Mouse (Mus musculus) embryo, embryonic 9.5 days (tissue): ENCODE measurements at regions not wholly inside any gene's neighbourhood (a gene's known extent, or its start where the extent isn't known, plus 50 kb on each side); places are given as distances from the start of the nearest gene placed in this dataset.
A peak's percentile ranks its signal among the peaks of the same experiment; 100 is the strongest.

ENCODE experiments used
- DNase-seq: peaks from one replicate; pipeline ENCODE4 v3.0.0-alpha.2; 2017; ENCODE audit errors: extremely low spot score

DNA sequence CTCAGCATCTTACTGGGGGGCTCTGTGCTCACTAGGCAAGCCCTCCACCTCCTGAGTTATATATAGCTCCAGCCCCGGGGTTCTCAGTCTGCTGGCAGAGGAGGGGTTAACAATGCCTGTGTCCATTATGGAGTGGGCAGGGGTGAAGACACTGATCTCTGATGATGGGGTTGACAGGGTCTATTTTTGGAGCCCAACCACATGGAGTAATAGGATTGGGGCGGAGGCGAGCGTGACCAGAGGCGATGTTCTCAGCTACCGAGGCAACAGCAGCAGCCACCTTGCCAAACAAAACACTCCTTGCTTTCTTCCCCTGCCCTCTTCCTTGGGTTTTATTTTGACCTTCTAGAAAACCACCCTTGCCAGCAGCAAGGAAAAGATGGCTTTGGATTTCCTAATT lies 141.1 kb upstream of the Gli2 start:
- no peak for DNase-seq

GRCm38 (mm10) chr1:119191177-119191576 lies 137.8 kb upstream of the Gli2 start:
- no peak for DNase-seq

DNA sequence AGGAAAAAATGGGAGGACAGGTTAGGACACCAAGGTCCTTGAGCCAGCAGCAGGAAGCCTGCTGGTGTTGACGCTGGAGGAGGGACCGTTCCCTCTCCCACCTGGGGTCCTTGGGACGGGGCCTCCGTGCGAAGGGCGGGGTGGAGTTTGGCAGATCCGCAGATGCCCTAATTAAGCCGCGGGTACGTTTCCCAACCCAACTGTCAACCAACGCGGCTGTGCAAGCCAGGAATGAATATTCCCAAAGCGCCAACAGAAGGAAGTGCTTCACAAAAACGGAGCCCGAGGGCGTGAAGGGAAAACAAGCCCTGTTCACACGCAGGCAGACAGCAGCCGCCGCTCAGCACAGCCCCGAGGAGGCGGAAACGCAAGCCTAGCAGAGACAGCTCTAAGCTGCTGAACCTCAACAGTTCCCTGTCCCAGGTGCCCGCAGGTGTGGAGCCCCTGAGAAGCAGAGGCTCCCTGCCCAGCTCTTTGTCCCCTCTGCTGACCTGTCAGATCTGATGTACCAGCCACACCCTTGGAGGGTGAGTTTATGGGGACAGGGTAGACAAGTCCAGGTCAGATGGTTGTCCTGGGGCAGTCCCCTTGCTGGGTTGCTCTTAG lies 136.1 kb upstream of the Gli2 start:
- peak; percentile 19 for DNase-seq

DNA sequence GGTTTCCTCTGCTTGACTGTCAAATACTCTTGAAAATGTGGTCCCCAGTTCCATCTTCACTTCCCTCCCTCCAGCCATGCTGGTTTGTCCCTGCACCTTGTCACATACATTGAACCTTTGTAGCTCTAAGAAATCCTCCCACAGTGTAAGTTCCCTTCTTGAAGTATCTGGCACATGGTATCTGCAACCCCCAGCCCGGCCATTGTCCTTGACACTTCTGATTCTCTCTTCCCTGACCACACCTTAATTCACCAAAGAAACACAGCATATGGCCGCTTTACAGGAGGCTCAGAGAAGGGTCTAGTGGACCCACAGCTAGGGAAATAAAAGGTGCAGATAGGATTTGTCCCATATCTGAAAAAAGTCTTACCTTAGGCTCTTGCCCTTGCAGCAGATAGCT lies 133.9 kb upstream of the Gli2 start:
- no peak for DNase-seq

DNA sequence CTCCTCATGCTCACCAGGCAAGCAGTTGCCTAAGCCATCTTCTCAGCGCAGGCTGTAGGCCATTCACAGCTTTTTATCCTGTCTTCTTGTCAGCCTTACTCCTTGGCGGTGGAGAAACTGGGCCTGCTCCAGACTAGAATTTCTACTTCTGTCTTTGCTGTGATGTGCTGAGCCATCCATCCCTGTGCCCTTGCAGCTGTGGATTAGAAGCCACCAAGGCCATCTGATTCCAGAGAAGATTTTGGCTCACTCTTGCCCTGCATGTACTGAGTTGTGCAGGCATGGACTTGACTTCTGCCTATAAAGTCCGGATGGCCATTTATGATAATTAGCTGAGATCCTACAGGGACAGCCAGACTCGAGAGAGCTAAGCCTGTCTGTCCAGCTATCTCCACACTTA lies 133.4 kb upstream of the Gli2 start:
- no peak for DNase-seq

DNA sequence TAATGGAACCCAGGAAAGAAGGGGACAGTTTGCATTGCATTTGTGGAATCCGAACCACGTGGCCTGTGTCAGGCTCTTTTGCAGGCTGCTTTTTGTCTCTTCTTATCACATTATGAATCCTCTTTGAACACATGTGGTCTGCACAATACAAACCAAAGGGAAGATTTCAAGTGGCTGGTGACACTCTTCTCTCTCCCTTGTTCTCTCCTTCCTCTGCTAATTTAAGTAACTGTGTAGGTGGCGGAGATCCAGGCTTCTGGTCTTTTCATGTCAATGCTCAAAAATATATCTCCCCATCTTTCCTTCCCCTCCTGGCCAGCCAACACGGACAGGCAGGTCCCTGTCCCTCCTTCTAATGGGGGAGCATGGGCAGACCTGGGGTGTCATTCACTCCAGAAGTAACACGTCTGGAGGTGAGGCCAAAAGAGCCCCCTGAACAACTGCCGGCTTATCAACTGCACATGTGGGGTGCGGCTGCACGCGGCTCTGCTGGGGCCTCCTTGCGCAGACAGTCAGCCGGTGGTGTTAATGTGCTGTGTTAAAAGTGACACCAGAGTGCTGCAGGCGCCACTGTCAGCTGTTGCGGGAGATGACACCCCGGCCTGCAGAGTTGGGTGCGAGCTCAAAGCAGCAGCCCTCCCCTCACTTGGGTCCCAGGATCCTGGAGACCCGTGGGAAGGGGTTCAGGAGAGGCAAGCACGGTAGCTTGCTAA lies 130.3 kb upstream of the Gli2 start:
- DNase-seq = no peak

GRCm38 (mm10) chr1:119173030-119173756 lies 119.8 kb upstream of the Gli2 start:
- DNase-seq = no peak

DNA sequence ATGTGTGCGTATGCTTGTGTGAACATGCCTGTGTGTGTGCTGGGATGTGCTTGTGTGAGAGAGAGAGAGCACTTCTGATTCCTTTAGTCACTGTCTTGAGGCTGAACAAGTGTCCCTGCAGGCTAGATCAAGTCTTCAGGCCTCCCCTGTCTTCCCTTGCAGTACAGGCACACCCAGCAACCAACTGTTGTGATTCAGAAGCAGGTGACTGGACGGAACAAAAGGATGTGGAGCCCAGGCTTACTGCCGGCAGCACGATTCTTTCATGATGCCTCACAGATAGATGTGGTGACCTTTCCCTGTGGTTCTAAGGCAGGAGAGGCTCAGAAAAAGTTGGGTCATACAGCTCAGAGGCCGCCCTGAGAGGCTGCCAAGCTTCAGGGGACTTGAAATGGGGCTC lies 114.0 kb upstream of the Gli2 start:
- no peak for DNase-seq

- no peak for DNase-seq
Observed at GRCm38 (mm10) chr1:119166286-119166685, 112.9 kb upstream of the Gli2 start.

DNA sequence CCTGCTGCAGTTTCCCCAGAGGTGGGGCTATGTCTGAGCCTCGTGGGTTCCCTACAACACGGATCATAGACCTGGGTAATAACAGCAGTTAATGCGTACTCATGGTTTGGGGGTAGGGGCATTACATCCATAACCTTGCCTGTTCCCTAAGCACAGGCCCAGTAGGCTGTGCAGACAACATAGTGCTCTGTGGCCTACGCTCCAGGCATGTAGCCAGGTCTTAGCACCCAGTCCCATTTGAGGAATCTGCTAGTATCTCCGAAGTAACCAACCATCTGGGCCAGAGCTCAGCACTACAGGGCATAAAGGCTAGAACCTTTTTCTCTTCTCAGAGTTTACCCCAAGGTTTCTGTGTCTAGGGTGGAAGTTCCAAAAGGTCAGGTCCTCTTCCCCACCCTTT lies 111.4 kb upstream of the Gli2 start:
- no peak for DNase-seq

DNA sequence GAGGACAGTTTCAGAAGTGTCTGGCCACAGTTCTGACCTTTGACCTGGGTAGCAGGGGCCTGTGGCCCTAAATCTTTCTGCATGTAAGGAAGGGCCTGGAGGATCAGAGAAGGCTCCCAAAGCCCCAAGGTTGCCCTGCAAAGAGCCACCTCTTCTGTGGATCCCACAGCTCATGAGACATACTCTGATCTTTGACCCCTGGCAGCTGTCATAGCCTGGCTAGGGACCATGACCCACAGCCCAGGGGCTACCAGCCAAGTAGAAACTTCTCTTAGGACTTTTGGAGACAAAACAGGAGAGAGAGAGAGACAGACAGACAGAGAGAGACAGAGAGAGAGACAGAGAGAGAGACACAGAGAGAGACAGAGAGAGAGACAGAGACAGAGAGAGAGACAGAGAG lies 110.4 kb upstream of the Gli2 start:
- DNase-seq = no peak

- no peak for DNase-seq
Observed at GRCm38 (mm10) chr1:119163114-119163740, 109.8 kb upstream of the Gli2 start.

DNA sequence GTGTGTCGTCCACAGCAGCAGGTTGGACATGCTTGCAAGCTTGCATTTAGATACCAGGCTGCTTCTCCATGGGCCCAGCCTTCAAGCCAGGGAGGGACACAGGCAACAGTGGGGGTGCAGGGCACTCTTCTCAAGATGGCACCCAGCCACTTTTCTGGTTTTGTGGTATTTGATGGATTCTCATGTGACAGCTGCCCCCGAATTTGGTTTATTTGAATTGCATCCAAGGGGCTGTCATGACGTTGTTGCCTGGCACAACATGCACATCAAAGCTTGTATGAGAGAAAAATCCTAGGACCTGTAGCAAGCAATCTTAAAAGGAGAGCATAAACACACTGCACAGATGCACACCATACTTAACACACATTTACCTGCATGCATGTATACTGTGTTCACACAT lies 108.3 kb upstream of the Gli2 start:
- DNase-seq = no peak

- no peak for DNase-seq
Observed at GRCm38 (mm10) chr1:119160354-119160753, 106.9 kb upstream of the Gli2 start.

GRCm38 (mm10) chr1:119157171-119157700 lies 103.8 kb upstream of the Gli2 start:
- DNase-seq = no peak

GRCm38 (mm10) chr1:119153619-119154018 lies 100.2 kb upstream of the Gli2 start:
- DNase-seq = no peak

GRCm38 (mm10) chr1:119152776-119153175 lies 99.4 kb upstream of the Gli2 start:
- DNase-seq = no peak

GRCm38 (mm10) chr1:119147506-119147905 lies 94.1 kb upstream of the Gli2 start:
- no peak for DNase-seq

DNA sequence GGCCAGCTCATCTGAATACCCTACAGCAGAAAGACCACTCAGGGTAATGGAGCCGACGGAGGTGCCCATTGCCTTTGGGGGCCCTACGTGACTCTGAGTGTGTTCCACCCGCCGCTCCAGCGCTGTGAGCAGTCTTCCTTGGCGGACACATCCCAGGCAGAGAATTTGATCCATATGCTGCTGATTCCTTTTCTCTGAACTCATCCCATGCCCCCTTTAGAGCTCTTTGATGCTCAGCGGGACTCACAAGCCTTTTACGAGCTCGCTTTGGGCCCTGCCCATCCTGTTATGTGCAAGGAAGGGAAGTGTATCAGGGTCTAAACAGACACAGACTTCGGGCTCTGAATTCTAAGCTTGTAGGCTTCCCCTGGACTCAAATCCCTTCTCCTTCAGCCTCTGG lies 90.4 kb upstream of the Gli2 start:
- DNase-seq = no peak

DNA sequence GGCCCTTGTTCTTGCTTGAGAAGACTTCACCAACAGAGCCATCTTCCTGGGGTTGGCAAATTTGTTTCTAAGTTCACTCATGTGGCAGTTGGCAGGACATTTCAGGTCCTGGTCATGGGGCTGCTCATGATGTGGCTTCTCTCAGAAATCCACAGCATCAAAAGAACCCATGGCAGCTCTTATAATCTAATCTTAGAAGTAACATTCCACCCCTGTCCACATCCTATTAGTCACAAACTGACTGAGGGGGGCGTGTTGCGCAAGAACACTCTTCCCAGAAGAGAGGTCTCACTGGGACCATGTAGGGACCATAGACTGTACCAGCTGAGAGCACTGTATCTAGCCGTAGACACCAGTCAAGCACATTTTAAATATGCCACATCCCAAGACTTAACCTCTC lies 75.6 kb upstream of the Gli2 start:
- DNase-seq = no peak

DNA sequence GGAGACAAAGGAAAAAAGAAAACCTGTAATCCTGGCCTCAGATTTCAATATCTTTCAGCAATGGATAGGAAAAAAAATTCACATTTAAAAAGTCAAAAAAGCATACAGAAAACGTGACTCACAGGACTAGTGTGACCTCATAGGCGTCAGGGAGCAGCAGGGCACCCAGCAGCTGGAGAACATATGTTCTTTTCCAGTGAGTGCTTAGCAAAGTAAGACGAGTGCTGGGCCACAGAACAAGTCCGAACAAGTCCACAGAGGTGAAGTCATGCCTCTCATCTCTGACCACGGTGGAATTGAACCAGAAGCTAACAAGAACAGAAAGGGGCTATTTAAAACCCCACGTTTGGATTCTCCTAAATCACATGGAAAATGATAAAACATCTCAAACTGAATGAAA lies 72.1 kb upstream of the Gli2 start:
- DNase-seq = no peak

DNA sequence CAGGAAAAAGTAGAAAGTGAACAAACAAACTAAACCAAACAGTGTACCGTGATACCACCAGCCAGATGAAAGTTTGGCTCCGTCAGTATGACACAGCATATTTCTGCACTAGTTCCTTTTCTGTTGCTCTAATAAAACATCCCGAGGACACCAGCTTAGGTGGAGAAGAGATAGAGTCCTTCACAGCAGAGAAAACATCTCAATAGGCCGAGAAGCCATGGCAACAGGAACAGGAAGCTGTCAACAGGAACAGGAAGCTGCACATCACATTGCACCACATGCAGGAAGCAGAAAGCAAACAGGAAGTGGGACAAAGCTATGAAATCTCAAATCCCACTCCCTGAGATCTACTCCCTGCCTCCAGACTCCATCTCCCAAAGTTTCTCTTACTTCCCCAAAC lies 71.4 kb upstream of the Gli2 start:
- DNase-seq = no peak

DNA sequence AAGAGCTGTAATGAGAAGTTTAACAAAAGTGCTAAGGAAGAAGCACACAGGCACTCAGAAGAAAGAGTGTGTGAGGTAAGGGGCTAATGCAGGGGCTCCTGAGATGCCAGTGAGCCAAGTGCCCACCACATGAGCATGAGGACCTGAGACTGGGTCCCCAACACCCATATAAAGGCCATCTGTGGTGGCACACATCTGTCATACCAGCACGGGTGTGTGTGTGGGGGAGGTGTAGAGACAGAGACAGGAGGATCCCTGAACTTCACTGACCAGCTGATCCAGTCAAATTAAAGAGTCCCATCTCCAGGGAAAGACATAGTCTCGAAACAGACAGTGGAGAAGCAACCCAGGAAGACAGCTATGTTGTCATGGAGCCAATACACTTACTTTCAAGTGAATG lies 70.6 kb upstream of the Gli2 start:
- DNase-seq = no peak
